Mouse (Mus musculus) adrenal gland, adult 2 months (tissue): ENCODE measurements around the gene Nudt2. TPM values are rescaled to one million over a fixed set of nuclear protein-coding genes. Genes with fewer than 3 reads are reported as not detected.

Experiments
- DNase-seq: peaks from one replicate; pipeline ENCODE4 v3.0.0; 2021
- polyA plus RNA-seq: library from polyadenylated mRNA; depleted of rRNA; stranded (reverse); fragments of >200 nt; gene quantifications from 2 replicates; pipeline ENCODE4 v1.2.3, GENCODE M21; 2012
- total RNA-seq, 2 experiments: library from RNA; stranded (reverse); gene quantifications; 2 replicates each; pipeline ENCODE4 v1.2.3; 2021

The Nudt2 gene
- total and polyA plus RNA-seq, 3 experiments = 5.6 to 33.0 (median 32.8) TPM

GRCm38 (mm10) chr4:41494378-41494777 is 29.4 kb downstream of the Nudt2 start:
- DNase-seq = no peak

GRCm38 (mm10) chr4:41495076-41495475 is 30.1 kb downstream of the Nudt2 start:
- no peak for DNase-seq

DNA sequence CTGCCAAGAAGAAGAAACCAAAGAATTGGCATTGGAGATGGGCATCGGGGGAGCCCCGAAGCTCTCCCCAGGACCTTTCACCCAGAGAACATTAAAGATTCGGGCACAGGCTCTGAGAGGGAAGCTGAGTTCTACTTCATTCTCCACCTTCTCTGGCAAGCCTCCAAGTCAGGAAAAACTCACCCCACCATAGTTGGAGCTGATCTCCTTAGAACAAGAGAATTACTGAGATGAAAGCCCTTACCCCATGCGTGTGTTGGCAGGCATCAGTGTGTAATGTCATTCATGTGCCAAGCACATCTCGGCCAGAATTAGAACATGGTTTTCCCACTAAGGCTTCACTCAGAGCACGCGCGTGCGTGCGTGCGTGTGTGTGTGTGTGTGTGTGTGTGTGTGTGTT is 30.9 kb downstream of the Nudt2 start:
- no peak for DNase-seq

DNA sequence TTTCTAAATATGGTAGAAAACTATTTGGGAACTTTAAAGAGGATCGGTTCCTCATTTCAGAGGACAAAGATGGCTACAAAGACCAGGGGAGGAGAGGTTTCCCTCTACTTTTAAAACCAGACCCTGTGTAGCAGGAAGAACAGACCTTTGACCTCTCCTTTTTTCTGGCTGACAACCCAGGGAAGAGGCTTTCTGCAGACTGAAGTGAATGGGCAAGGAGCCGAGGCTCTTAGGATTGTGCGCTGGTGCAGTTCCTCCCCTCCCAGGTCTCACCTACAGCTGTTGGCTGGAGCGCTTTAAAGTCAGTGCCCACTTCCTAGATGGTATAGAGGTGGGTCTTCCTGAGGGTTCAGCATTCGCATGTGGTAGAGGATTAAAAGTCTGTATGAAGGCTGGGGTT is 32.1 kb downstream of the Nudt2 start:
- DNase-seq = no peak

DNA sequence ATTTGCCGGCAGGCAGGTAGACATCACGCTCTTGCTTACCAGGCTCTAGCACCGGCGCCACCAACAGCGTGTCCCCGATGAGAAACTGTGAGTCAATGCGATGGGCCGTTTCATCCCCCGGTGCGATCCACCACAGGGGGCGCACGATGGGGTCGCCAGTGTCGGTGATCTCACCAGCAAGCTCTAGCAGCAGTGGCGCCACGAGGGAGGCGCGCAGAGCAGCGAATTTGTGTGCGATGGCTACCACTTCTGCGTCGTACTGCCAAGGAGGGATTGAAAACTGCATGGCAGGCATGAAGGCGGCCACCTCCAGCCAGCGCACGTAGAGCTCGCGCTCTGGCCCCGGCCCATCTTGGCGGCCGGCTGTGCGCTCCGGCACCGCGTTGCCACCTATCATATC is 32.6 kb downstream of the Nudt2 start:
- DNase-seq = no peak

GRCm38 (mm10) chr4:41497995-41498845 is 33.3 kb downstream of the Nudt2 start:
- no peak for DNase-seq

GRCm38 (mm10) chr4:41498921-41499391 is 34.0 kb downstream of the Nudt2 start:
- no peak for DNase-seq

- DNase-seq = no peak
Observed at GRCm38 (mm10) chr4:41499619-41500018, 34.7 kb downstream of the Nudt2 start.

DNA sequence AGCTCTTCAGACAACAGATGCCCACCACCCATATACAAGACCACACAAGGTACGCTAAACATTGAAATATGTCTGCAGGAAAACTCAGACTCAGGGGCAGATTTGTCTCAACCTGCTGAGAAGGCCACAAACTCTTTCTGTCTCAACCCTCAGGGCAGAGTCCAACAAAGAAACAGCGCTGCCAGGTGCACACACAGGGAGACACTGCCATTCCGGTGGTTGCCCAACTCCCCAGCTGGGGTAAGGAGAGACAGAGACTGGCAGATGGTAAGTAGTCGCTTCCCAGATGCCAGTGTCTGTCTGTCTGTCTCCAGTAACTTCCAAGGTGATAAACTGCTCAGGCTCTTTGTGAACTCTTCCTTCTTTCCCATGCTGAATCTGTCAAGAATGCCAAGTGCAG is 35.8 kb downstream of the Nudt2 start:
- DNase-seq = no peak

DNA sequence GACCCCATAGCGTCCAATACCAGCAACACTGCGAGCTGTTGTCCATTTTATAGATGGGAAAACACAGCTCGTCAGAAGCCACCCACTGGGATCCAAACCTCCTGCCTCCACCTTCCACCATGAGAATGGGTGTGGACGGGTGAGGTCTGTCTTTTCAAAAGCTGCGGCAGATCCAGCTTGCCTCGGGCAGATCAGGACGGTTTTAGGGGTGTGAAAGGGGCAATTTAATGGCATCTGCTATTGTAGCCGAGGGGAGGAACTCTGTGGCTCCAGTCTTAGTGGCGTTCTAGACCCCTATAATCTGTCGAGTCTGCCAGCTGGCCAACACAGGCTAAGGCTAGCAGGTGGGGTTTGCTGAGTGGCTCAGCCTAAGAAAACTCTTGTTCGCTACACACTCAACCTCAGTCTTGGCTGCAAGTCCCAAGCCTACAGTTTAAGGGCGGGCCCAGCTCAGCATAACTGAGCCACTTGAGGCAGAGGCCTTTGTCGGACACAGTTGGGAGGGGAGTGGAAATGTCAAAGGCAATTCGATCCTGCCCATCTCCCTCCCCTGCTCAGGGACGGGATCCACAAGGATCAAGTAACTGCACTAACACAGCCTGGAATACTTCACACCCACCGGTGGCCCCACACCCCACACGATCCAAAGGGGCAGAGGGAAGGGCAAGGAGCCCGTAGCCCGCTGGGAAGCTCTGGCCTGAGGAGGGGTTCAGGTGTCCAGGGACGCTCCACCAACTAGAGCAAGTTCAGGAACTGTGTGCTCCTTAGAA is 37.4 kb downstream of the Nudt2 start:
- no peak for DNase-seq

GRCm38 (mm10) chr4:41502986-41503412 is 38.0 kb downstream of the Nudt2 start, which contains the start of gene AI464131:
AI464131 (minus strand) TSS chr4:41503076.
- DNase-seq = peak; percentile 100

DNA sequence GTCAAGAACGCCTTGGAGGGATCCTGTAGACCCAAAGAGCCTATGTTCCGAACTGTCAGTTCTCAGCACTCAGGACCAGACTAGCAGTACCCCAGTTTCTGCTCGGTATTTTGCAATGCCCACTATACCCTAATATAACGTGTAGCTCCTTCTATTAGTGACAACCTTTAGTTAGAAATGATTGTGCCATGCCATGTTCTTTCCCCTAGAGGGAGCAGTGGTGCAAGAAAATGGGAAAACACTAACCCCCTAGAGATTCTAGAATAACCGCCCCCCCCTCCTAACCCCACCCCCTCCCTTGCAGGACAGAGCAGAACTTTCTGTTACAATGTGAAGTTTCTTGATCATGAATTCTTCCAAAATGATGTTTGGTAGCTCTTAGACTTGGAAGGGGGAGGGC is 39.4 kb downstream of the Nudt2 start:
- DNase-seq = no peak

DNA sequence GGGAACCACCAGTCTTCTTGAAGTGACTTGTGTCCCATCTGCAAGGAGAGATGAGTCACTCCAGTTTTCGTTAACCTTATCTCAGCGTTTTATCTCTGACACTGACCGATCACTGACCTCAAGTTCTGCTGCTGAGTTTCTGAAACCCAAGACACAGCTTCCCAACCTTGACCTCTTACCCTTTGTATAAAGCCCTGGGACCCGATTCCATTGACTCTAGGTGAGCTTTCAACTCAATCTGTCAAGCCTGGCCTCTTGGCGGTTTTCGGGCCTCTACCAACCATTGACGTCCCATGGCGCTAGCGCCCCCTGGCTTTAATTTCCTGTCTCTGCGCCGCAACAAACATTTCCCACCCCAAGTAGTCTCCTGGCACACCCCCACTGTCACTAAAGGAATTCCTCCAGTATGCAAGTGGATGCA is 40.2 kb downstream of the Nudt2 start:
- DNase-seq = peak; percentile 54

- DNase-seq = peak; percentile 76
Observed at GRCm38 (mm10) chr4:41506156-41506555, 41.2 kb downstream of the Nudt2 start.

GRCm38 (mm10) chr4:41506906-41507305 is 42.0 kb downstream of the Nudt2 start:
- DNase-seq = peak; percentile 94

GRCm38 (mm10) chr4:41507326-41507924 is 42.5 kb downstream of the Nudt2 start:
- DNase-seq = no peak

DNA sequence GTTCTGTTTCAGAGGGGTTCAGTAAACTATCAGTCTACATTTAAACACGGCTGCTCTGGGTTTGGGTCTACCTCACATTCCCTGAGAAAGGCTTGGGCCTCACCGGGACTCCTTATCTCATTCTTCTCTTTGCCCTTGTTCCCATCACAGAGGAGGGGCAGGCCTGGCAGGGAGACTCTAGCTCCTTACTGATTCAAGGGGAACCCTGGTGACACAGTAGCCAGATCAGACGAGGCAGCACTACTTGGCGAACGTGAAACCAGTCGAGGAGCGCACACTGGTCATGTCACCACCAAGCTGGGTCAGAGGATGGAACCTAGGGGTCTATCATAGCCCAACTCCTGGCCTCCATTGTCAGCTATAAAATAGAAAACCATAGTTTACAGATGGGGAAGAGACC is 43.0 kb downstream of the Nudt2 start:
- DNase-seq = no peak

DNA sequence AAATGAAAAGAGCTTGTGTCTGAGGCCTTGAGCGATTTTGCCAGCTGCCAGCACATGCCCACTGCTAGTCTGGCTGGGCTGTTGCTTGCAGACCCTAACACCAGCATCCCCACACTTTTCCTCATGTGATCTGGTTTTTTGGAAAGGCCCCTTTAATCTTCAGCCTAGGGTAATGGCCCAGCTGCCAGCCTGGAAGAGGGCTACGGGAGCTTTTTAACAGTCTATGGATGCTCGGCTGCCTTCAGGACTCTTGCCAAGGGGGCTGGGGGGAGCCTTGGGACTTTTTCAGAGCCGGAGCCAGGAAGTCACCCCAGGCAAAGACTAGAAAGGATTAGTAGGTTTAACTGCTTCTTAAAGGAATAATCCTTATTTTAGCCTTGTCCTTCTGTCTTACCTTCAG is 48.4 kb downstream of the Nudt2 start:
- no peak for DNase-seq

DNA sequence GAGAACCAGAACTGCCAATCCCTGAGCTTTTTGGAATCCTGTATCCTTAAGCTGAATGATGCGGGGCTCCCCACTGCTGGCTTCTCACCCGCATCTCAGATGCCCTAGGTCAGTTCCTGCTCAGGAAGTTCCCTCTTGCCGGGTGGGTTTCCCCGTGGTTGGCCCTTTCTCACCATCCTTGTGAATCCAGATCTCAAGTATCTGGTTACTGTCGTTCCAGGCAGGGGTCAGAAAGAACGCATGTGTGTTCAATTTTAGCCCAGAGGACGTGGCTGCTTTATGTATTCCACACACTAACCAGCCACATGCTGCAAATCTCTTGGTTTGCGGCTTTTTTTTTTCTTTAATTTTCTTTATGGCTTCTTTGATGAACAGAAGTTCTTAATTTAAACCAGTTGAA is 48.8 kb downstream of the Nudt2 start:
- DNase-seq = no peak

DNA sequence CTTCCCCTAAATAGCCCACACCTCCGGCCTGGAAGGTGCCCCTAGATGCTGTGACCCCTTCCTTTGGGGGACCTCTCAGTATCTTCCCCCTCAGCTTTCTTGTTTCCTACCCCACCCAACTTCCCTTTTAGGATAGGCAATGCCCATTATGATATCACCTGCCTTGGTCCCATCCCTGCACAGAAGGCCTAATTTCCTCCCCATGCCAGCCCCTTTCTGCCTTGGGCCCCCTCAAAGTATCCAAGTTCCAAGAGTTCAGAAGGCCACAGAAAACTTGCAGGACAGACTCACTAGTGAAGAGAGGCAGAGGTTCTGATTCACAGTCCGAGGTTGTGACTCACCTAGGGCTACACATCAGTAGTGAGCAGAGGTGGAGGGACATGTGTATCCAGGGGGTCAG is 52.3 kb downstream of the Nudt2 start, which contains the start of gene 1110017D15Rik:
Gene 1110017D15Rik (minus strand): TSS at position 101 of the 400 bp plus-strand sequence.
- no peak for DNase-seq

DNA sequence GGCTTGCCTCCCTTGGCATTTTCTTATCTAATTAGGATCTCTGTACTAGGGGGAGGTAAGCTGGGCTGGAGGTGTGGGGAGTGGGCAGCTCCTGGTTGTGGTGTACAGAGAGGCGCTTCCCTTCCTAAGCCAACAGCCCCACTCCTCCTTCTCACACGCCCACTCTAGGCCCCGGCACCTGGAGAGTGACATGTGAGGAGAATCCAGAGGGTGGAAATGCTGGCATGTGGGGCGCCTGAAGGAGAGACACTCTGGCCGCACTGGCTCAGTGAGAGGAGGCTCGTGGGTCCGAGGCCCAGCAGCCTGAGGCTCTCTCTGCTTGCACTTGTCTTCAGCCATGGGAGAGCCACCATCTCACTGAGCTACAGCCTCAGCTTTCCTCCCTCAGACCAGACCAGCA is 53.4 kb downstream of the Nudt2 start:
- no peak for DNase-seq

DNA sequence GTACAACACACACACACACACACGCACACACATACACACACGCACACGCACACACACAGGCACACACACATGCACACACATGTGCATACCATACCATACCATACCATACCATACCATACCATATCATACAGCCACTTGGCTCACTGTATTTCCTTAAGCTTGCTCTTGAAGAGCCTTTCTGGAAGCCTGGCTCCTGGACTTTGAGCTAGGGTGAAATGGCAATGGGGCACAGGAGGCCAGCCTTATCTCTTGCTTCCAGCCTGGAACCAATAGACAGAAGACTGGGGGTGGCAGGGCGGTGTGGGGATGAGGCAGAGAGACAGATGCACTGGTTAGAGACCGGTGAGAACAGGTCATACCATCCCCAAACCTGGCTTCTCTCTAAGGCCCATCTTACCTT is 54.2 kb downstream of the Nudt2 start:
- DNase-seq = no peak

- DNase-seq = no peak
Observed at GRCm38 (mm10) chr4:41520641-41521040, 55.7 kb downstream of the Nudt2 start.
